Mouse (Mus musculus): ENCODE measurements at regions not wholly inside any gene's neighbourhood (a gene's known extent, or its start where the extent isn't known, plus 50 kb on each side); places are given as distances from the start of the nearest gene placed in this dataset.
A peak's percentile ranks its signal among the peaks of the same experiment; 100 is the strongest.

- no peak for DNase-seq
Measured at GRCm38 (mm10) chr1:61331906-61332305, 306.7 kb upstream of the Pard3b start.

- DNase-seq, result no peak
Measured at GRCm38 (mm10) chr1:61336367-61336766, 302.3 kb upstream of the Pard3b start.

DNA sequence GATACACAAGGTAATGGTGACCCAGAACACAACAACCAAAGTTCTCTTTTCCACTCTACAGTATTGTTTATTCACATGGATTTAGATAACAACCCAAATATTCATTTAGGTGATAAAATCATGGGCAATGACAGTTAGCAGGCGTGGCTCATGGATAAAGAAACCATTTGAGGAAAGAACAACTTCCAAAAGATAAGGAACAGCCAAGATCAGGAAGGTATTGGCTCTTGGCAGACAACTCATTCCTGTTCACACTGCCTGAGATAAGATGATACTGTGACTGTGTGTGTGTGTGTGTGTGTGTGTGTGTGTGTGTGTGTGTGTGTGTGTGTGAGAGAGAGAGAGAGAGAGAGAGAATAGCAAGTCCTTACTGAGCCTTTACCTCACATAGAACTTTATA, 285.7 kb upstream of the Pard3b start:
- DNase-seq, result no peak

GRCm38 (mm10) chr1:61353481-61353880, 285.1 kb upstream of the Pard3b start:
- no peak for DNase-seq

DNA sequence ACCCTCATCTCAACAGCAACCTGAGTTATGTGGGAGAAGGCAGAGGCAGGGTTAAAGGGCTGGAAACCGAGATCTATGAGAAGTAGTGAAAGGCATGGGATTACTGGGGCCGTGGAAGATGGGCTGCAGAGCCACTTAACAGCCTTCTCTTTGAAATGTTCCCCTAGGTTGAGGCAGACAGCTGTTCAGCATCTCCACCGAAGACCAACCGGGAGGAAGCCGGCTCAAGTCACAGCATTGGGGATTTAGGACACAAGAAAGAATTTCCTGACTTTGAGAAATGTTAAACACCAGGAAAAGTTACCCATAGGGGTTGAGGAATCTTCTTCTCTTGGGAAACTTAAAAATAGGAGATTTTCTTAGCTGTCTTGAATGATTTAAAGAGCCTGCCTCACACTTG, 283.4 kb upstream of the Pard3b start:
- DNase-seq, result no peak

GRCm38 (mm10) chr1:61359011-61359930, 279.4 kb upstream of the Pard3b start:
- DNase-seq, result peak in 1 of 2 experiments; percentile 18

- no peak for DNase-seq
Measured at GRCm38 (mm10) chr1:61372581-61372980, 266.0 kb upstream of the Pard3b start.

GRCm38 (mm10) chr1:61373661-61374491, 264.7 kb upstream of the Pard3b start:
- DNase-seq, result peak; percentile 60 to 83

- DNase-seq, result no peak
Measured at GRCm38 (mm10) chr1:61376417-61376816, 262.2 kb upstream of the Pard3b start.

- DNase-seq, result peak; percentile 58 to 89
Measured at GRCm38 (mm10) chr1:61377070-61377469, 261.6 kb upstream of the Pard3b start.

DNA sequence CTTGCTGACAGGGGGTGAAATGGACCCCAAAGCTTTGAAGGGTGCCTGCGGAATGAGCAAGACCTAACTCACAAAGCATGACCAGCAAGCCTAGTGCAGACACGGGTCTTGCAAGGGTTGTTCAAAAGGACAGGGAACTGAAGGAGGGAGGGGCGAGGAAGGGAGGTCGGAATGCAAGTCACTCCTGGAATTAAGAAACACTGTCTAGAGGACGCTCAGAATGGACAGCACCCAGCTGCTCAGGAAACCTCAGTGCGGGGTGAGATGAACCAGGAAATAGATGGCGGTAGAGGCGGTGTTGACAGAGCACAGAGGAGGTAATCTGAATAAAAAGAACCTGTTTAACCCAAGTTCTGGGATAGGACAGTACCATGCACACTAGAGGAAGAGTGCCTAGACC, 260.4 kb upstream of the Pard3b start:
- peak; percentile 28 to 29 for DNase-seq

GRCm38 (mm10) chr1:61379771-61380517, 258.7 kb upstream of the Pard3b start:
- no peak for DNase-seq

GRCm38 (mm10) chr1:61387587-61387986, 251.0 kb upstream of the Pard3b start:
- no peak for DNase-seq

DNA sequence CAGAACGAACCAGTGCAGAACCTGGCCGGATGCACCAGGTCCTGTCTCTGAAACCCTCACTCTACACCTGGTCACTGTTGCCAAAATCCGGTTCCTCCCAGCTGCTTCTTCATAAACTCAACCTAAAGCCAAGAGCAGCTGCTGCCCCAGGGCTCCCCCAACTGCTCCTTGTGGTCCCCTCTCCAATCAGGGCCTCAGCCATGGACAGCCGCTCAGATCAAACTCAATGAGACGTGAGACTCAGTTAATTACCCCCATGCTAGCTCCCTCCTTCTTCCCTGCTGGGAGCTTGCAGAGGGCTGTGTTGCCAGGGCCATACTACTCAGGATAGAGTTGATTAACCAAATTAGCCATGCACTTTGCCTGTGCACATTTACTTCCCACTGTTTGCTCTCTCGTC, 240.8 kb upstream of the Pard3b start:
- no peak for DNase-seq

DNA sequence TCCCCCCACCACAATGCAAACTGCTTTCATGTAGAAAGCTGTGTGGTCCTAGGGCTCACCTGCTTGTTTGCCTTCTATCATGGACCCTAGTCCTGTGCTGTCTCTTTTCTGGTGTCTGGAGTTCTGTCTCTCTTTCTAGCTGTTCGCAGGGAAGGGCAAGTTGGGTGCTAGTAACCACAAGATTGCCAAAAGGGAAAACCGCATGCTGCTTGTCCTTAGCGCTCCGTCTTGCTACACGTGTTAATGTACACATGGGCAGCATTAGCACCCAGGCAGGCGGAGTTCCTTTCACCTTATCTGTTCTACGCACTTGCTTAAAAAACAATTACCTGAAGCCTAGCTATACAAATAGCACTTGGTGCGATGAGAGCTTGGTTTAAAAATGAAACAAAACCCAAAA, 236.3 kb upstream of the Pard3b start:
- no peak for DNase-seq

- peak in 1 of 2 experiments; percentile 8 for DNase-seq
Measured at GRCm38 (mm10) chr1:61407201-61407600, 231.4 kb upstream of the Pard3b start.

DNA sequence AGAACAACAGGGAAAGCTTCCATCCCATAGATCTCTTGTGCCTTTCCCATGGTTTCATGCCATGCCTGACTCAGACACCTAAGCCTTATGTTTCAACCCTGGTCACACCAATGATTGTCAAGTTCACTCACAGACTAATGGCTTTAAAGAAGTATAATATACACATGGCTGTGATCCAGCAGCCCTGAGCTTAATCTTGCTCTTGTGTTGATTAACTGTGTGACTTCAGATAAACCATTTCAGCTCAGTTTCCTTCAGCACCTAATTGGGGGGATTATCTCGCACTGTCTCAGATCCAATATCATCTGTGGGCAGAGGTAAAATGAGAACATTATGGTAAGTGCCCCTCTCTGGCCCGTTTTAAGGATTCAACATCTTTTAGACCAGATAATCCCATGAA, 223.9 kb upstream of the Pard3b start:
- DNase-seq, result no peak

- DNase-seq, result no peak
Measured at GRCm38 (mm10) chr1:61415426-61416195, 223.0 kb upstream of the Pard3b start.

DNA sequence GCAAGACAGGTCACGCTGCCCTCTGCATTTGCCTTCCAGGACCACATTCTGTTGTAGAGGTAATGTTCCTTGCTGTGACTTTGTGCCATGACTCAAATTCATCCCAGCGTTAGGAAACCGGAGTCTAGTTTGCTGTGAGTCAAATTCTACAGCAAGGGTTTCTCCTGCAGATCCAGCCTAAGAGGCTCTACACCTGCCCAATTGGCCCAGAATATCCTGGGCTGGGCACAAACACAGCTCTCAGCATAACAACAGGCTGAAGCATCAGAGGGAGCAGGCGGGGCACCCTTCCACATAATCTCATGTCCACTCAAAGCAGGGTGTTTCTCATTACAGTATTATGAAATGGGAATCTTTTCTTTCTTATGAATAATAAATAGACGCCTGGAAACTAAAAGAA, 220.2 kb upstream of the Pard3b start:
- DNase-seq, result no peak

- no peak for DNase-seq
Measured at GRCm38 (mm10) chr1:61419839-61420238, 218.8 kb upstream of the Pard3b start.

DNA sequence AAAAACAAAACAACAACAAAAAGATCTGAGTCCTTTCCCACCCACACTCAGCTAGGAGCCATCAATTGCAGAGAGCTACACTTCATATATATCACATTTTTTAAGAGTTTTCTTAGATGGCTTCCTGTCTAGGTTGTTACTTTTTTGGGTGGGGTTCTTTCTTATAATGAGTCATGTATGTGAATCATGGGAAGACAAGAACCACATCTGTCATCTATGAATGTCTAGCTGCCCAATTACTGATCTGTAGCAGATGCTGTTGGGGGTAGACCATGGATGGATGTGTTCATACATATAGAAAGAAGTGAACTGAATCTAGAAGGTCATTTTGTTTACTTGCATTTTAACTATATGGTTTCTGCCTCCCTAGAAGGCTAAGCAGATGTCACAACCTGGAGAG, 215.4 kb upstream of the Pard3b start:
- DNase-seq, result no peak
